Mouse (Mus musculus) olfactory bulb, adult 2 months (tissue): ENCODE results near the gene Vmn1r219. TPM values are rescaled to one million over a fixed set of nuclear protein-coding genes. Genes with fewer than 3 reads are reported as not detected.
"Not testable (repeated sequence)": the region's sequence is repeated elsewhere in the genome, so short reads cannot be mapped to it uniquely, and the experiment has no call there.

Experiments used
- H3K27ac ChIP-seq: fragments of 200-500 bp; 2 replicates; pipeline ENCODE4 v1.5.1; 2012; ENCODE audit warnings: low read depth, low read length; ENCODE audit not compliant: insufficient read depth
- H3K4me1 ChIP-seq: fragments of 200-500 bp; 2 replicates; pipeline ENCODE4 v1.6.1; 2012; ENCODE audit warnings: low read length; ENCODE audit not compliant: control insufficient read depth, insufficient read depth
- H3K4me3 ChIP-seq: fragments of 200-500 bp; 2 replicates; pipeline ENCODE4 v1.5.1; 2012; ENCODE audit warnings: mild to moderate bottlenecking, low read depth, low read length, moderate library complexity; ENCODE audit not compliant: insufficient read depth
- CTCF ChIP-seq: fragments of 200-500 bp; IDR thresholded peaks from 2 replicates; pipeline ENCODE4 v1.5.1; 2012; ENCODE audit warnings: low read depth, mild to moderate bottlenecking, low read length, moderate library complexity; ENCODE audit not compliant: insufficient read depth
- POLR2A ChIP-seq: fragments of 200-500 bp; IDR thresholded peaks from 2 replicates; pipeline ENCODE4 v1.6.1; 2012; ENCODE audit warnings: mild to moderate bottlenecking, low read depth, low read length, moderate library complexity; ENCODE audit not compliant: insufficient read depth
- WGBS: fragments of 180-500 bp; shearing (Covaris S2); methylation state at CpG from one replicate; pipeline ENCODE4 v1.1.7; 2018; 5-methylcytosine and 5-hydroxymethylcytosine counted together
- polyA plus RNA-seq: library from polyadenylated mRNA; stranded (reverse); fragments of >200 nt; gene quantifications from 2 replicates; pipeline ENCODE4 v1.2.4, GENCODE M21; 2012; ENCODE audit warnings: low replicate concordance; ENCODE audit not compliant: missing spikeins, insufficient read depth, insufficient read length

The Vmn1r219 gene
- polyA plus RNA-seq, result not detected in 2 replicates

DNA sequence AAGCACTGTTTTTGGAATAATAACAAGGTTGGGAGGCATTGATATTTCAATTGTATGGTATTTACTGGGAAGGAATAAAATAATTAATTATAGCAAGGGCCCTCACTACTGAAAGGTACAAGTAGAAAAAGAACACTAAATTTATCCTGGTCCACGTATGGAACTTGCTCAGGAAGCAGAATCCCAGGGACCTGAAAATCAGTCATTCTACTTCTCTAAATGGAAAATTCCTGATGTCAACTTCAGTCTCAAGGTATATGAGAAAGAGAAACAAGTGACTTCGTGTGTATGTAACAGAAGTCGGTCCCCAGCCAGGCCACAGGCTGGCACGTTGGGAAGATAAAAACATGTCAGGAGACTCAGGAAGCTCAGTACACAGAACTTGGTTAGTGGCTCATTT, at the start of gene Vmn1r219:
TSS of gene Vmn1r219 (plus strand) at position 301 of the 400 bp plus-strand sequence.
- WGBS, result 81% methylated on average over 4 of the region's 4 CpGs
- TF ChIP-seq CTCF (no peak), POLR2A (no peak)

GRCm38 (mm10) chr13:23118126-23118525, 41.0 kb upstream of the Vmn1r219 start, which contains the start of gene Vmn1r217:
Gene Vmn1r217 (minus strand): TSS chr13:23118226.
- H3K27ac ChIP-seq, H3K4me1 ChIP-seq, H3K4me3 ChIP-seq: not testable (repeated sequence)
- 72% methylated on average over 1 of the region's 1 CpGs for WGBS

More for the DNA sequence above, at the start of gene Vmn1r219:
- Histone ChIP-seq H3K4me3 (no peak within 1 kb of the TSS), H3K27ac (no peak within 1 kb of the TSS), H3K4me1 (no peaks in the 10 kb centered on the region)

GRCm38 (mm10) chr13:23120611-23121010, 38.5 kb upstream of the Vmn1r219 start:
- 91% methylated on average over 2 of the region's 2 CpGs for WGBS
- Histone ChIP-seq H3K4me3 (no peak overlapping the region), H3K4me1 (no peaks in the 10 kb centered on the region), H3K27ac (no peak overlapping the region)
- TF ChIP-seq CTCF (no peak), POLR2A (no peak)

DNA sequence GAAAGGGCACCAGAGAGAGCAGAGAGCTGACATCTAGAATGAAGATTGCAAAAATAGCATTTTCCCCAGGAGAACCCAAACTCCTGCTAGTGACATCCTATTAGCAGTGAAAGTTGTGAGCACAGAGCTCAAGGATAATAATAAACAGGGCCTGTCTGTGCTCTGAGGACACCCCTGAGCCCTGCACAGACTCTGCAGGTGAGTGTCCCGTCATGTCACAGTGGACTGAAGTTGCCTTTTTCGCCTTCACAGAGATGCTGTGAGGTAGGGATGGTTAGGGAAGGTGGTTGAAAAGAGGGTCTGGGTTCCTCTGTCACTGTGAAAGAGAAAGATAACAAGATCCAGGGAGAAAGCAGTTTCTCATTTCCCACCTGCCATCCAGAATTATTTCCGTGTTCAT, 26.0 kb upstream of the Vmn1r219 start, which contains the start of gene Vmn1r218:
TSS of gene Vmn1r218 (plus strand) at position 57 of the 400 bp plus-strand sequence.
- 63% methylated on average over 3 of the region's 3 CpGs for WGBS

DNA sequence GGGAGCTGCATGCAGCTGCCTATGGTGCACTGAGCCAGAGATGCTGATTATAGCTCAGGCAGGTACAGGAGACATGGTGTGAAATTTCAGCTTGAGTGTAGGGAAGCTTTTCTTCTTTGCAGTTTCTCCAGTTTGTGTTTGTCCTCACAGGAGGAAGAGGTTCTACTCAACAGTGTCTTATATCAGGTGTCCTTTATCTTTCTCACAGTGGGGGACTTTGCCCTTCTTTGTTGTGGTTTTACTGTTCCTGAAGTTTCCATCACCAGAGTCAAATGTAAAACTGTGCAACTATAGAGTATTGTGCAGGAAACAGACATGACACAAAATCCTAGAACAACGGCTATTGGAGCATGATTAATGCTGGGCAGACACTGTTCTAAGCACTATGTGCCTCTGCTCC, 25.6 kb upstream of the Vmn1r219 start:
- H3K4me1 ChIP-seq, result no peaks in the 10 kb centered on the region
- 54% methylated on average over 1 of the region's 1 CpGs for WGBS

More for the DNA sequence above, 26.0 kb upstream of the Vmn1r219 start, which contains the start of gene Vmn1r218:
- no peak within 1 kb of the TSS for H3K27ac ChIP-seq
- TF ChIP-seq POLR2A (no peak), CTCF (no peak)
- no peak within 1 kb of the TSS for H3K4me3 ChIP-seq
- no peaks in the 10 kb centered on the region for H3K4me1 ChIP-seq

DNA sequence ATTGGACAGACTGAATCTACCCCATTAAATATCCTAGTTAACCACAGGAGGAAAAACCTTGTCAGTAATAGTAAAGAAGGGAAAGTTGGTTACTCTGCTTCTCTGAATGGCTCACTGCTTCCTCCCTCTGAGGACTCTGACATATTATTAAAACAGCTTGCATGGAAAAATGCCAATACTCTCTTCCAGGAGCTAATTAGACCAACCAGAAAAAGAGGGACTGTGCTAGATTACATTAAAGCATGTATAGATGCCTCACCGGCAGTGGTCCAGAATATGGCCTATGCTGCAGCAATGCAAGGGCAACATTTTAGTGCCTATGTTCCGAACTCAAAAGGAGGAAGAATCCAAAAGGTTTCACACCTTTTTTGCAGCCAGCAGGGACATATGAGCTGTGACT, 20.2 kb upstream of the Vmn1r219 start:
- H3K4me3 ChIP-seq, result no peak overlapping the region
- no peak for TF ChIP-seq POLR2A
- TF ChIP-seq CTCF, result no peak
- H3K4me1 ChIP-seq, result no peaks in the 10 kb centered on the region
- WGBS, result 49% methylated on average over 2 of the region's 2 CpGs
- no peak overlapping the region for H3K27ac ChIP-seq

More for the DNA sequence above, 25.6 kb upstream of the Vmn1r219 start:
- H3K27ac ChIP-seq, result no peak overlapping the region
- TF ChIP-seq CTCF, result no peak
- no peak for TF ChIP-seq POLR2A
- H3K4me3 ChIP-seq, result no peak overlapping the region

DNA sequence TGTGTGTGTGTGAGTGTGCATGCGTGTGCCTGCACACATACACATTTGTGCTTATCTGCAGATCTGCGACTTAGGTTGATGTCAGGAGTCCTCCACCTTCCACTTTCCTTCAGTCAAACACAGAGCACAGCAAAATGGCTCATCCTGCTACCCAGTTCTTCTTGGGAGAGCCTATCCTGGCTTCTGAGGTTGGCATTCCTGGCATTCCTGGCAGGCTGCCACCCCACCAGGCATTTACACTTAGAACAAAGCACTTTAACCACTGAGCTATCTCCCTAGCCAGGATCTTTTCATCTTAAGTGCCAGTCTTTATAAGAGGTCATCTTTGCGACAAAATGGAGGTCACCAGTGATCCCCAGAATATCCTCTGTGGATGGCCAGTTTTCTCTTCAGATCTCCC, 1.3 kb upstream of the Vmn1r219 start:
- TF ChIP-seq POLR2A (no peak), CTCF (no peak)
- Histone ChIP-seq H3K27ac (no peak overlapping the region), H3K4me3 (no peak overlapping the region), H3K4me1 (no peaks in the 10 kb centered on the region)
- WGBS, result 68% methylated on average over 3 of the region's 3 CpGs

DNA sequence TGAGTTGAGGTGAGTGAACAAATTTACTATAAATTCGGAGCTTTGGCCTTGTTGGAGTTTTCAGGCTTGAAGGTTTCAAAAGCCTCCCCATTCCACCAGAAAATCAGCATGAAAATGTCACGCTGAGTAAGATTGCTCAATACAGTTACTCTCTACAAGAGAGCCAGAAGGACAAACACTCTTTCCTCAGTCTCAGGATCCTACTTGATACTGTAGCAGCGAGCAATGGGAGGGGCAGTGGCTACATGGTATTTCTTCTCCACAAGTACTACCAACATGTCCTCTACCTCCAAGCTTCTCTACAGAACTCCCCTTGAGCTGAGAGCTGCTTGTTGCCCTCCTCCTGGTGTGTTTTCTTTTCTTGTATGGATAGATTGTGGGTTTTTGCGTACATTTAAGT, 7.4 kb downstream of the Vmn1r219 start:
- not testable (repeated sequence) for H3K4me3 ChIP-seq, H3K27ac ChIP-seq, H3K4me1 ChIP-seq
- WGBS, result 83% methylated on average over 4 of the region's 4 CpGs

GRCm38 (mm10) chr13:23187875-23188274, 28.8 kb downstream of the Vmn1r219 start, which contains the start of gene Vmn1r220:
Gene Vmn1r220 (minus strand): TSS chr13:23187975.
- TF ChIP-seq POLR2A (no peak), CTCF (no peak)
- 81% methylated on average over 2 of the region's 2 CpGs for WGBS
- Histone ChIP-seq H3K4me1 (no peaks in the 10 kb centered on the region), H3K4me3 (no peak within 1 kb of the TSS), H3K27ac (no peak within 1 kb of the TSS)

DNA sequence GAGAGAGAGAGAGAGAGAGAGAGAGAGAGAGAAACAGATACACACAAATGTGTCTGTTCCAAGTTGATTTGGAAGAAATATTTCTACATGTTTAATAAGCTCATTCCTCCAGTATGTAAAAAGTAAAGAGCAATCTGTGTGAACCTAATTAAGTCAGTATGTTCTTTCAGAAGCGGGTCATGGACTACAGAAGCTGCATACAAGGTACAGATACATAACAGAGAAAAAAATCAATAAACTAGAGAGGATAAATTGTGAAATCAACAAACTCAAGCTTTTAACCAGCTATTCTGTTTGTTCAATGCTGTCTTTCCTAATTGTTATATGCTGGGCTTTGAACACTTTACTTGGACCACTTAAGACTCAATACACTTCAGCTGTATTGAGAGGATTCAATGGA, 44.8 kb downstream of the Vmn1r219 start:
- H3K4me3 ChIP-seq, H3K27ac ChIP-seq, H3K4me1 ChIP-seq: not testable (repeated sequence)
- WGBS, result 75% methylated on average over 1 of the region's 1 CpGs

- H3K27ac ChIP-seq, H3K4me3 ChIP-seq, H3K4me1 ChIP-seq: not testable (repeated sequence)
- 92% methylated on average over 2 of the region's 2 CpGs for WGBS
Observed at GRCm38 (mm10) chr13:23213827-23214226, 54.7 kb downstream of the Vmn1r219 start, which contains the start of gene Vmn1r221. Gene Vmn1r221 (plus strand): TSS chr13:23214127.

Other genes with a start within 250 kb of the Vmn1r219 start
- not detected in 2 replicates for gene Vmn1r213, start 151.7 kb upstream of the Vmn1r219 start, polyA plus RNA-seq
- not detected in 2 replicates for gene Vmn1r214, start 128.9 kb upstream of the Vmn1r219 start, polyA plus RNA-seq
- gene Vmn1r215, start 91.3 kb upstream of the Vmn1r219 start, polyA plus RNA-seq, result not detected in 2 replicates
- not detected in 2 replicates for gene Vmn1r217, start 41.1 kb upstream of the Vmn1r219 start, polyA plus RNA-seq
- gene Vmn1r218, start 26.2 kb upstream of the Vmn1r219 start, polyA plus RNA-seq, result not detected in 2 replicates
- not detected in 2 replicates for gene Vmn1r220, start 28.7 kb downstream of the Vmn1r219 start, polyA plus RNA-seq
- not detected in 2 replicates for gene Vmn1r221, start 54.8 kb downstream of the Vmn1r219 start, polyA plus RNA-seq
- not detected in 2 replicates for gene Vmn1r222, start 76.6 kb downstream of the Vmn1r219 start, polyA plus RNA-seq
- not detected in 2 replicates for gene Vmn1r223, start 87.8 kb downstream of the Vmn1r219 start, polyA plus RNA-seq
- not detected in 2 replicates for gene Zfp322a, start 209.9 kb downstream of the Vmn1r219 start, polyA plus RNA-seq